Mouse (Mus musculus) stomach, postnatal 0 days (tissue): ENCODE measurements at regions not wholly inside any gene's neighbourhood (a gene's known extent, or its start where the extent isn't known, plus 50 kb on each side); places are given as distances from the start of the nearest gene placed in this dataset.

ENCODE experiments used
- CTCF ChIP-seq: IDR thresholded peaks from 2 replicates; pipeline ENCODE4 v1.5.1; 2016; ENCODE audit warnings: antibody characterized with exemption, low read depth, mild to moderate bottlenecking, moderate library complexity
- EP300 ChIP-seq: optimal IDR thresholded peaks from 2 replicates; pipeline ENCODE3; 2016; ENCODE audit warnings: antibody characterized with exemption

- no peak for TF ChIP-seq CTCF
- TF ChIP-seq EP300 = no peak
Measured at GRCm38 (mm10) chr16:9139405-9139804, 309.5 kb downstream of the 1810013L24Rik start.
